Mouse (Mus musculus): ENCODE data around the gene Olfr582. TPM values are rescaled to one million over a fixed set of nuclear protein-coding genes. Genes with fewer than 3 reads are reported as not detected.

Olfr582 gene
- polyA plus RNA-seq (2015; fragmentation: Nextera tagmentation; extraction: Ambion mirVana): not detected in 2 replicates

DNA sequence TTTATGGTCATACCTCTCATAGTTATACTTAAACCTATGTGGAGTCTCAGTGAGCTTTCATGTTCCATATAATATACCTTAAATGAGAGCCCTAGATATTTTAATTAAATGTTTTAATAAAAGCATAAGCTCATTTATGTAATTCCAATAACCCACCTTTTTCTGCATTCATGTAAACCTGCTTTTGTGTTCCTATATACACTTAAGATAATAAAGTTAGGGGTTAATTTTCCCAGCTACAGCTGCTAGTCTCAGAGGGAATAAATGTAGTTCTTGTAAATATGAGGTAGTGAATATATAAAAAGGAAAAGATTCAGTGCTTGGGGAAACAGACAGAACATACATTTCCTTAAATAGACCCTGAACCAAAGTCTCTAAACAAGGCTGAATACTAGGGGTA, at the start of gene Olfr582:
TSS of gene Olfr582 (plus strand) at position 301 of the 400 bp plus-strand sequence.
- Histone ChIP-seq H3K9ac (ENCODE audit: low read depth, low read length) (no peak within 1 kb of the TSS), H3K27ac (ENCODE audit: low read length) (no peak within 1 kb of the TSS), H3K4me2 (ENCODE audit: low read length) (no peak within 1 kb of the TSS), H3K9me3 (replicated peaks; ENCODE audit: control insufficient read depth, low read length, poor library complexity, severe bottlenecking) (no peaks in the 10 kb centered on the region), H3K36me3 (ENCODE audit: control insufficient read depth, insufficient read depth, low read length) (no peaks in the 10 kb centered on the region), H3K4me1 (ENCODE audit: control insufficient read depth, insufficient read depth, low read length) (no peaks in the 10 kb centered on the region), H3K27me3 (ENCODE audit: control insufficient read depth, insufficient read depth, low read depth, low read length) (no peaks in the 10 kb centered on the region), H3K4me3 (ENCODE audit: low read depth, low read length) (no peak within 1 kb of the TSS)
- ATAC-seq: no peak

DNA sequence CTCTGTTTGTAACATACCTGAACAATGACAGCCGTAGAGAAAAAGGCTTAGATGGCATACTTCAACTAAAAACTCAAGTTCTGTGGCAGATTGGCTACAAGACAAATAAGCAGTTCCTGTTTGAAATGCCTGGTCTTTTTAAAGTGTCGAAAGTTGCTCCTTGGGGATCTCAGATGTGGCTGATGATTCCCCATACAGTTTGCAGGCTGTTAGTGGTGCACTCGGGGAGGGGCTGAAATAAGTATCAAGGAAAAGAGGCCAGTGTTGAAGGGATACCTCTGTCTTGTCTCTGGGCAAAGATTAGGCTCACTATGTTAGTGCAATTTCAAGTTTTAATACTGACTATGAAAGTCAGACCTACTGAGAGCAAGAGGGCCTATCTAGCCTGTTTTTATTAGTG, 48.6 kb upstream of the Olfr582 start, which contains the start of gene Olfr578:
TSS of gene Olfr578 (minus strand) at position 101 of the 400 bp plus-strand sequence.
- no peak for ATAC-seq
- WGBS: 83% methylated on average over 3 of the region's 3 CpGs

DNA sequence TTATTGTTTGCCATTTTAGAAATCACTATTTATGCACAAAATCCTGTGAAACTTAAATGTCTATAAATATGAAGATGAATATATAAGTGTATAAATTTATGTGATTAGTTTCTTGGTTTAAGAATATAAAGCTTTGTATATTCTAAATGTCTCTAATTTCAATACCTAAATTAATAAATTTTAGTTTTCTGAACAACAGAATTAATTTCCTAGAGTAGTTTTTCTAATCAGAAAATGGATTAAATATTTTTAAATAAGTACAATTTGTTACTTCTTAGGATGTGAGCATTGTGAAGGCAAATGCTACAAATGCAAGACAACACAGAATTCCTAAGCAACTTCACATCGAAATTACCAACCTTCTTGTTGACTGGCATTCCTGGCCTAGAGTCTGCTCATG, 13.2 kb downstream of the Olfr582 start, which contains the start of gene Olfr583:
TSS of gene Olfr583 (plus strand) at position 301 of the 400 bp plus-strand sequence.
- H3K27ac ChIP-seq (ENCODE audit: low read length): no peak within 1 kb of the TSS
- ATAC-seq: no peak
- no peaks in the 10 kb centered on the region for H3K9me3 ChIP-seq (replicated peaks; ENCODE audit: control insufficient read depth, low read length, poor library complexity, severe bottlenecking)
- no peak within 1 kb of the TSS for H3K4me3 ChIP-seq (ENCODE audit: low read depth, low read length)
- no peaks in the 10 kb centered on the region for H3K27me3 ChIP-seq (ENCODE audit: control insufficient read depth, insufficient read depth, low read depth, low read length)
- WGBS: 94% methylated on average over 1 of the region's 1 CpGs
- no peak within 1 kb of the TSS for H3K4me2 ChIP-seq (ENCODE audit: low read length)
- no peaks in the 10 kb centered on the region for H3K4me1 ChIP-seq (ENCODE audit: control insufficient read depth, insufficient read depth, low read length)
- H3K9ac ChIP-seq (ENCODE audit: low read depth, low read length): no peak within 1 kb of the TSS
- no peaks in the 10 kb centered on the region for H3K36me3 ChIP-seq (ENCODE audit: control insufficient read depth, insufficient read depth, low read length)

More for the DNA sequence above, 48.6 kb upstream of the Olfr582 start, which contains the start of gene Olfr578:
- H3K36me3 ChIP-seq (ENCODE audit: control insufficient read depth, insufficient read depth, low read length): no peaks in the 10 kb centered on the region
- H3K9ac ChIP-seq (ENCODE audit: low read depth, low read length): no peak within 1 kb of the TSS
- no peak within 1 kb of the TSS for H3K4me3 ChIP-seq (ENCODE audit: low read depth, low read length)
- H3K4me2 ChIP-seq (ENCODE audit: low read length): no peak within 1 kb of the TSS
- no peaks in the 10 kb centered on the region for H3K27me3 ChIP-seq (ENCODE audit: control insufficient read depth, insufficient read depth, low read depth, low read length)
- H3K4me1 ChIP-seq (ENCODE audit: control insufficient read depth, insufficient read depth, low read length): no peaks in the 10 kb centered on the region
- H3K27ac ChIP-seq (ENCODE audit: low read length): no peak within 1 kb of the TSS
- no peaks in the 10 kb centered on the region for H3K9me3 ChIP-seq (replicated peaks; ENCODE audit: control insufficient read depth, low read length, poor library complexity, severe bottlenecking)

DNA sequence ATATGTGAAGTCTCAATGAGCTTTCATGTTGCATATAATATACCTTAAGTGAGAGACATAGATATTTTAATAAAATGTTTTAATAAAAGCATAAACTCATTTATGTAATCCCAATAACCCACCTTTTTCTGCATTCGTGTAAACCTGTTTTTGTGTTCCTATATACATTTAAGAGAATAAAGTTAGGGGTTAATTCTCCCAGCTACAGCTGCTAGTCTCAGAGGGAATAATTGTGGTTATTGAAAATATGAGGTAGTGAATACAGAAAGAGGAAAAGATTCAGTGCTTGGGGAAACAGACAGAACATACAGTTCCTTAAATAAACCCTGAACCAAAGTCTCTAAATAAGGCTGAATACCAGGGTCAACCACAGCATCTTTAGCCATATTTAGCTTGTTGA, 43.8 kb downstream of the Olfr582 start, which contains the start of gene Olfr584:
TSS of gene Olfr584 (plus strand) at position 301 of the 400 bp plus-strand sequence.
- Histone ChIP-seq H3K4me2 (ENCODE audit: low read length) (no peak within 1 kb of the TSS), H3K9me3 (replicated peaks; ENCODE audit: control insufficient read depth, low read length, poor library complexity, severe bottlenecking) (no peaks in the 10 kb centered on the region; the same call in 1 of the 2 replicates), H3K36me3 (ENCODE audit: control insufficient read depth, insufficient read depth, low read length) (no peaks in the 10 kb centered on the region), H3K4me3 (ENCODE audit: low read depth, low read length) (no peak within 1 kb of the TSS), H3K9ac (ENCODE audit: low read depth, low read length) (no peak within 1 kb of the TSS), H3K4me1 (ENCODE audit: control insufficient read depth, insufficient read depth, low read length) (no peaks in the 10 kb centered on the region), H3K27me3 (ENCODE audit: control insufficient read depth, insufficient read depth, low read depth, low read length) (no peaks in the 10 kb centered on the region), H3K27ac (ENCODE audit: low read length) (no peak within 1 kb of the TSS)
- ATAC-seq: no peak
- 88% methylated on average over 1 of the region's 1 CpGs for WGBS

Other genes with a start within 250 kb of the Olfr582 start
- not detected in 2 replicates for gene Olfr564, start 234.5 kb upstream of the Olfr582 start, polyA plus RNA-seq (2015; fragmentation: Nextera tagmentation; extraction: Ambion mirVana)
- not detected in 2 replicates for gene Olfr566, start 179.3 kb upstream of the Olfr582 start, polyA plus RNA-seq (2015; fragmentation: Nextera tagmentation; extraction: Ambion mirVana)
- not detected in 2 replicates for gene Olfr568, start 160.9 kb upstream of the Olfr582 start, polyA plus RNA-seq (2015; fragmentation: Nextera tagmentation; extraction: Ambion mirVana)
- not detected in 2 replicates for gene Olfr569, start 147.1 kb upstream of the Olfr582 start, polyA plus RNA-seq (2015; fragmentation: Nextera tagmentation; extraction: Ambion mirVana)
- gene Olfr570, start 143.4 kb upstream of the Olfr582 start, polyA plus RNA-seq (2015; fragmentation: Nextera tagmentation; extraction: Ambion mirVana): 0.20 TPM in 1 of 2 replicates, not detected in the other
- gene Olfr571, start 120.5 kb upstream of the Olfr582 start, polyA plus RNA-seq (2015; fragmentation: Nextera tagmentation; extraction: Ambion mirVana): not detected in 2 replicates
- not detected in 2 replicates for gene Olfr572, start 113.6 kb upstream of the Olfr582 start, polyA plus RNA-seq (2015; fragmentation: Nextera tagmentation; extraction: Ambion mirVana)
- not detected in 2 replicates for gene Olfr573-ps1, start 95.4 kb upstream of the Olfr582 start, polyA plus RNA-seq (2015; fragmentation: Nextera tagmentation; extraction: Ambion mirVana)
- gene Olfr574, start 89.6 kb upstream of the Olfr582 start, polyA plus RNA-seq (2015; fragmentation: Nextera tagmentation; extraction: Ambion mirVana): not detected in 2 replicates
- gene Olfr575, start 79.2 kb upstream of the Olfr582 start, polyA plus RNA-seq (2015; fragmentation: Nextera tagmentation; extraction: Ambion mirVana): not detected in 2 replicates
- not detected in 2 replicates for gene Olfr576, start 75.4 kb upstream of the Olfr582 start, polyA plus RNA-seq (2015; fragmentation: Nextera tagmentation; extraction: Ambion mirVana)
- gene Olfr577, start 62.1 kb upstream of the Olfr582 start, polyA plus RNA-seq (2015; fragmentation: Nextera tagmentation; extraction: Ambion mirVana): not detected in 2 replicates
- gene Olfr578, start 48.7 kb upstream of the Olfr582 start, polyA plus RNA-seq (2015; fragmentation: Nextera tagmentation; extraction: Ambion mirVana): not detected in 2 replicates
- gene Olfr583, start 13.3 kb downstream of the Olfr582 start, polyA plus RNA-seq (2015; fragmentation: Nextera tagmentation; extraction: Ambion mirVana): not detected in 2 replicates
- gene Olfr584, start 43.9 kb downstream of the Olfr582 start, polyA plus RNA-seq (2015; fragmentation: Nextera tagmentation; extraction: Ambion mirVana): not detected in 2 replicates
- gene Olfr585, start 59.7 kb downstream of the Olfr582 start, polyA plus RNA-seq (2015; fragmentation: Nextera tagmentation; extraction: Ambion mirVana): not detected in 2 replicates
- not detected in 2 replicates for gene Olfr586, start 87.6 kb downstream of the Olfr582 start, polyA plus RNA-seq (2015; fragmentation: Nextera tagmentation; extraction: Ambion mirVana)
- gene Olfr588-ps1, start 102.9 kb downstream of the Olfr582 start, polyA plus RNA-seq (2015; fragmentation: Nextera tagmentation; extraction: Ambion mirVana): not detected in 2 replicates
- gene Olfr589, start 118.3 kb downstream of the Olfr582 start, polyA plus RNA-seq (2015; fragmentation: Nextera tagmentation; extraction: Ambion mirVana): not detected in 2 replicates
- gene Olfr591, start 140.3 kb downstream of the Olfr582 start, polyA plus RNA-seq (2015; fragmentation: Nextera tagmentation; extraction: Ambion mirVana): not detected in 2 replicates
- not detected in 2 replicates for gene Olfr592, start 146.8 kb downstream of the Olfr582 start, polyA plus RNA-seq (2015; fragmentation: Nextera tagmentation; extraction: Ambion mirVana)
- not detected in 2 replicates for gene Olfr593, start 173.8 kb downstream of the Olfr582 start, polyA plus RNA-seq (2015; fragmentation: Nextera tagmentation; extraction: Ambion mirVana)
- gene Olfr594, start 179.0 kb downstream of the Olfr582 start, polyA plus RNA-seq (2015; fragmentation: Nextera tagmentation; extraction: Ambion mirVana): not detected in 2 replicates
- not detected in 2 replicates for gene Usp17ld, start 214.5 kb downstream of the Olfr582 start, polyA plus RNA-seq (2015; fragmentation: Nextera tagmentation; extraction: Ambion mirVana)